Mouse (Mus musculus): ENCODE measurements around the gene Snx4. TPM values are rescaled to one million over a fixed set of nuclear protein-coding genes. Genes with fewer than 3 reads are reported as not detected.

Gene Snx4
- polyA plus RNA-seq, 1 experiment from 2014 or later, result 79.7 TPM

GRCm38 (mm10) chr16:33342356-33342755 is 91.1 kb downstream of the Snx4 start:
- no peaks in the 10 kb centered on the region for H3K36me3 ChIP-seq (ENCODE audit: control insufficient read depth, insufficient read depth, low read length)
- no peak overlapping the region for H3K27ac ChIP-seq (ENCODE audit: low read depth, low read length)
- no peaks in the 10 kb centered on the region for H3K27me3 ChIP-seq (ENCODE audit: control insufficient read depth, insufficient read depth, low read length)
- no peak overlapping the region for H3K4me3 ChIP-seq (ENCODE audit: low read length)
- ATAC-seq (ENCODE audit: low FRiP score, low TSS enrichment), result no peak
- no peaks in the 10 kb centered on the region; the same call in 1 of the 2 replicates for H3K4me1 ChIP-seq (ENCODE audit: control insufficient read depth, insufficient read depth, low read length)
- H3K9ac ChIP-seq (ENCODE audit: low read depth, low read length), result no peak overlapping the region
- WGBS, result 56% methylated on average over 1 of the region's 1 CpGs
- no peaks in the 10 kb centered on the region for H3K9me3 ChIP-seq (ENCODE audit: control insufficient read depth, low read length)
- H3K4me2 ChIP-seq (replicated peaks; ENCODE audit: low read depth, low read length), result no peak overlapping the region

GRCm38 (mm10) chr16:33343106-33343505 is 91.9 kb downstream of the Snx4 start:
- no peak overlapping the region for H3K9ac ChIP-seq (ENCODE audit: low read depth, low read length)
- no peaks in the 10 kb centered on the region for H3K27me3 ChIP-seq (ENCODE audit: control insufficient read depth, insufficient read depth, low read length)
- WGBS, result 76% methylated on average over 5 of the region's 5 CpGs
- no peak overlapping the region for H3K4me2 ChIP-seq (replicated peaks; ENCODE audit: low read depth, low read length)
- no peaks in the 10 kb centered on the region; the same call in 1 of the 2 replicates for H3K4me1 ChIP-seq (ENCODE audit: control insufficient read depth, insufficient read depth, low read length)
- H3K27ac ChIP-seq (ENCODE audit: low read depth, low read length), result no peak overlapping the region
- no peaks in the 10 kb centered on the region for H3K9me3 ChIP-seq (ENCODE audit: control insufficient read depth, low read length)
- H3K4me3 ChIP-seq (ENCODE audit: low read length), result no peak overlapping the region
- ATAC-seq (ENCODE audit: low FRiP score, low TSS enrichment), result no peak
- H3K36me3 ChIP-seq (ENCODE audit: control insufficient read depth, insufficient read depth, low read length), result no peaks in the 10 kb centered on the region

- no peaks in the 10 kb centered on the region for H3K9me3 ChIP-seq (ENCODE audit: control insufficient read depth, low read length)
- H3K36me3 ChIP-seq (ENCODE audit: control insufficient read depth, insufficient read depth, low read length), result no peaks in the 10 kb centered on the region
- H3K9ac ChIP-seq (ENCODE audit: low read depth, low read length), result no peak overlapping the region
- 89% methylated on average over 7 of the region's 7 CpGs for WGBS
- no peak overlapping the region for H3K4me3 ChIP-seq (ENCODE audit: low read length)
- ATAC-seq (ENCODE audit: low FRiP score, low TSS enrichment), result no peak
- no peak overlapping the region for H3K27ac ChIP-seq (ENCODE audit: low read depth, low read length)
- no peaks in the 10 kb centered on the region; the same call in 1 of the 2 replicates for H3K4me1 ChIP-seq (ENCODE audit: control insufficient read depth, insufficient read depth, low read length)
- no peaks in the 10 kb centered on the region for H3K27me3 ChIP-seq (ENCODE audit: control insufficient read depth, insufficient read depth, low read length)
- H3K4me2 ChIP-seq (replicated peaks; ENCODE audit: low read depth, low read length), result no peak overlapping the region
These were observed 92.4 kb downstream of the Snx4 start for GRCm38 (mm10) chr16:33343601-33344000.

- H3K9me3 ChIP-seq (ENCODE audit: control insufficient read depth, low read length), result no peaks in the 10 kb centered on the region
- 55% methylated on average over 9 of the region's 9 CpGs for WGBS
- no peak overlapping the region for H3K4me3 ChIP-seq (ENCODE audit: low read length)
- no peaks in the 10 kb centered on the region for H3K36me3 ChIP-seq (ENCODE audit: control insufficient read depth, insufficient read depth, low read length)
- no peaks in the 10 kb centered on the region for H3K27me3 ChIP-seq (ENCODE audit: control insufficient read depth, insufficient read depth, low read length)
- no peak overlapping the region for H3K9ac ChIP-seq (ENCODE audit: low read depth, low read length)
- no peaks in the 10 kb centered on the region; the same call in 1 of the 2 replicates for H3K4me1 ChIP-seq (ENCODE audit: control insufficient read depth, insufficient read depth, low read length)
- no peak for ATAC-seq (ENCODE audit: low FRiP score, low TSS enrichment)
- no peak overlapping the region for H3K4me2 ChIP-seq (replicated peaks; ENCODE audit: low read depth, low read length)
- no peak overlapping the region for H3K27ac ChIP-seq (ENCODE audit: low read depth, low read length)
These were observed 93.1 kb downstream of the Snx4 start for GRCm38 (mm10) chr16:33344379-33344778.

- Histone ChIP-seq H3K36me3 (ENCODE audit: control insufficient read depth, insufficient read depth, low read length) (no peaks in the 10 kb centered on the region), H3K9ac (ENCODE audit: low read depth, low read length) (no peak overlapping the region), H3K9me3 (ENCODE audit: control insufficient read depth, low read length) (no peaks in the 10 kb centered on the region), H3K4me3 (ENCODE audit: low read length) (no peak overlapping the region), H3K27ac (ENCODE audit: low read depth, low read length) (no peak overlapping the region), H3K27me3 (ENCODE audit: control insufficient read depth, insufficient read depth, low read length) (no peaks in the 10 kb centered on the region), H3K4me1 (ENCODE audit: control insufficient read depth, insufficient read depth, low read length) (no peaks in the 10 kb centered on the region; the same call in 1 of the 2 replicates), H3K4me2 (replicated peaks; ENCODE audit: low read depth, low read length) (no peak overlapping the region)
- 83% methylated on average over 4 of the region's 4 CpGs for WGBS
- no peak for ATAC-seq (ENCODE audit: low FRiP score, low TSS enrichment)
These were observed 93.6 kb downstream of the Snx4 start for GRCm38 (mm10) chr16:33344875-33345274.

- no peak overlapping the region for H3K27ac ChIP-seq (ENCODE audit: low read depth, low read length)
- no peak overlapping the region for H3K4me3 ChIP-seq (ENCODE audit: low read length)
- ATAC-seq (ENCODE audit: low FRiP score, low TSS enrichment), result no peak
These were observed 95.1 kb downstream of the Snx4 start for GRCm38 (mm10) chr16:33346376-33346775.

GRCm38 (mm10) chr16:33347134-33347533 is 95.9 kb downstream of the Snx4 start:
- H3K27me3 ChIP-seq (ENCODE audit: control insufficient read depth, insufficient read depth, low read length), result no peaks in the 10 kb centered on the region
- no peaks in the 10 kb centered on the region; the same call in 1 of the 2 replicates for H3K4me1 ChIP-seq (ENCODE audit: control insufficient read depth, insufficient read depth, low read length)
- no peaks in the 10 kb centered on the region for H3K36me3 ChIP-seq (ENCODE audit: control insufficient read depth, insufficient read depth, low read length)
- WGBS, result 63% methylated on average over 5 of the region's 5 CpGs
- no peak overlapping the region for H3K4me3 ChIP-seq (ENCODE audit: low read length)
- H3K27ac ChIP-seq (ENCODE audit: low read depth, low read length), result no peak overlapping the region
- H3K9ac ChIP-seq (ENCODE audit: low read depth, low read length), result no peak overlapping the region
- no peak overlapping the region for H3K4me2 ChIP-seq (replicated peaks; ENCODE audit: low read depth, low read length)
- no peaks in the 10 kb centered on the region for H3K9me3 ChIP-seq (ENCODE audit: control insufficient read depth, low read length)
- ATAC-seq (ENCODE audit: low FRiP score, low TSS enrichment), result no peak

More at GRCm38 (mm10) chr16:33346376-33346775, 95.1 kb downstream of the Snx4 start:
- Histone ChIP-seq H3K9ac (ENCODE audit: low read depth, low read length) (no peak overlapping the region), H3K4me1 (ENCODE audit: control insufficient read depth, insufficient read depth, low read length) (no peaks in the 10 kb centered on the region; the same call in 1 of the 2 replicates), H3K9me3 (ENCODE audit: control insufficient read depth, low read length) (no peaks in the 10 kb centered on the region), H3K36me3 (ENCODE audit: control insufficient read depth, insufficient read depth, low read length) (no peaks in the 10 kb centered on the region), H3K4me2 (replicated peaks; ENCODE audit: low read depth, low read length) (no peak overlapping the region), H3K27me3 (ENCODE audit: control insufficient read depth, insufficient read depth, low read length) (no peaks in the 10 kb centered on the region)
- WGBS, result 60% methylated on average over 3 of the region's 3 CpGs

Other genes starting within 250 kb of the Snx4 start
- gene Iqcg, start 195.2 kb upstream of the Snx4 start, polyA plus RNA-seq (2014; fragmentation: Nextera tagmentation; extraction: Ambion mirVana), result 5.1 and 5.6 TPM in 2 replicates
- 1,051 and 1,546 TPM in 2 replicates for gene Rpl35a, start 195.0 kb upstream of the Snx4 start, polyA plus RNA-seq (2014; fragmentation: Nextera tagmentation; extraction: Ambion mirVana)
- gene Lmln, start 188.9 kb upstream of the Snx4 start, polyA plus RNA-seq (2014; fragmentation: Nextera tagmentation; extraction: Ambion mirVana), result 1.5 and 5.0 TPM in 2 replicates
- 12.0 and 18.9 TPM in 2 replicates for gene Osbpl11, start 66.4 kb upstream of the Snx4 start, polyA plus RNA-seq (2014; fragmentation: Nextera tagmentation; extraction: Ambion mirVana)
- 42.2 and 59.3 TPM in 2 replicates for gene Zfp148, start 129.4 kb downstream of the Snx4 start, polyA plus RNA-seq (2014; fragmentation: Nextera tagmentation; extraction: Ambion mirVana)